Mouse (Mus musculus) CH12.LX (cell line): ENCODE results near the gene Gm1043.

Experiments
- BHLHE40 ChIP-seq: IDR thresholded peaks from 2 replicates; pipeline ENCODE4 v1.6.1; 2011; ENCODE audit warnings: mild to moderate bottlenecking, low read depth, low read length, improper control_type of control experiment
- CTCF ChIP-seq, 2 experiments: IDR thresholded peaks in 1 of 2; conservative IDR thresholded peaks in 1 of 2; 2 replicates each; pipeline ENCODE4 v1.5.1; 2011 to 2012; ENCODE audit warnings: low read depth in 2 of 2, low read length in 2 of 2, improper control_type of control experiment in 1 of 2, inconsistent platforms in 1 of 2, mild to moderate bottlenecking in 1 of 2, moderate library complexity in 1 of 2
- E2F4 ChIP-seq: IDR thresholded peaks from 2 replicates; pipeline ENCODE4 v1.6.1; 2011; ENCODE audit warnings: low read depth, low read length, improper control_type of control experiment; ENCODE audit not compliant: insufficient replicate concordance
- EP300 ChIP-seq: IDR thresholded peaks from 2 replicates; pipeline ENCODE4 v1.6.1; 2011; ENCODE audit warnings: low read length, improper control_type of control experiment
- HCFC1 ChIP-seq: IDR thresholded peaks from 2 replicates; pipeline ENCODE4 v1.6.1; 2012; ENCODE audit warnings: low read depth, mild to moderate bottlenecking, inconsistent platforms, low read length, improper control_type of control experiment
- MAX ChIP-seq: IDR thresholded peaks from 2 replicates; pipeline ENCODE4 v1.6.1; 2011; ENCODE audit warnings: low read length, improper control_type of control experiment
- NRF1 ChIP-seq: IDR thresholded peaks from 2 replicates; pipeline ENCODE4 v1.6.1; 2014; ENCODE audit warnings: low read depth, mild to moderate bottlenecking, inconsistent platforms, low read length, improper control_type of control experiment, moderate library complexity
- POLR2A ChIP-seq: IDR thresholded peaks from 2 replicates; pipeline ENCODE4 v1.6.1; 2011; ENCODE audit warnings: low read depth, mild to moderate bottlenecking, improper control_type of control experiment, low read length
- UBTF ChIP-seq: IDR thresholded peaks from 2 replicates; pipeline ENCODE4 v1.6.1; 2012; ENCODE audit warnings: low read depth, mild to moderate bottlenecking, inconsistent platforms, low read length, improper control_type of control experiment, moderate library complexity
- USF1 ChIP-seq: IDR thresholded peaks from 2 replicates; pipeline ENCODE4 v1.6.1; 2014; ENCODE audit warnings: low read depth, mild to moderate bottlenecking, inconsistent platforms, low read length, improper control_type of control experiment
- USF2 ChIP-seq: conservative IDR thresholded peaks from 2 replicates; pipeline ENCODE4 v1.6.1; 2011; ENCODE audit warnings: low read depth, low read length, improper control_type of control experiment
- ZKSCAN1 ChIP-seq: IDR thresholded peaks from 2 replicates; pipeline ENCODE4 v1.6.1; 2012; ENCODE audit warnings: low read depth, inconsistent platforms, low read length, improper control_type of control experiment, borderline replicate concordance
- ZMIZ1 ChIP-seq: IDR thresholded peaks from 2 replicates; pipeline ENCODE4 v1.6.1; 2012; ENCODE audit warnings: low read depth, mild to moderate bottlenecking, inconsistent platforms, low read length, improper control_type of control experiment
- ZNF384 ChIP-seq: IDR thresholded peaks from 2 replicates; pipeline ENCODE4 v1.6.1; 2012; ENCODE audit warnings: low read depth, low read length, improper control_type of control experiment, inconsistent platforms

DNA sequence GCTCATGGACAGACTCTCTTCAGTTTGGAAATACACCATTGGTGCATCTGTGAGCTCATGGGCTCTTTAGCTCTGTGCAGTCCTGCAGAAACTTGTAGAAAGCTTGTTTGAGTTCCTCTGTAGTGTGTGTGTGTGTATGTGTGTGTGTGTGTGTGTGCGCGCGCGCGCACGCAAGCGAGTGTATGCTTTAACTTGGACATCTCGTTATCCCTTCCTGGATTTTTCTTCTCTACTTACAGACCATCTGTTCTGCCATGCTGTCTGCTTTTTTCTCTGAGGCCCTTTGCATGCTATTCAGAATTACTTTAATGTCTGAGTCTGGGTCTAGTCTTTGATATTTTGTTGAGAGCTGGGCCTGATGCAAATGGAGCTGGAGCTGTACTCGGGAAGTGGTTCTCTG lies 1.3 kb upstream of the Gm1043 start:
- TF ChIP-seq ZNF384 (no peak), CTCF (conservative IDR thresholded peaks at IDR 0.05 in 1 of 2, IDR thresholded peaks at IDR 0.05 in 1 of 2; ENCODE audit: low read depth in 2 of 2, low read length in 2 of 2) (no peak), POLR2A (no peak), UBTF (no peak), EP300 (no peak), ZMIZ1 (no peak), USF1 (no peak), BHLHE40 (no peak), NRF1 (no peak), USF2 (no peak), MAX (no peak), HCFC1 (no peak), ZKSCAN1 (no peak), E2F4 (no peak)
